Mouse (Mus musculus): Measurements from ENCODE around the gene Ptger3. TPM values are rescaled to one million over a fixed set of nuclear protein-coding genes. Genes with fewer than 3 reads are reported as not detected.
A peak's percentile ranks its signal among the peaks of the same experiment; 100 is the strongest.

Ptger3 gene
- polyA plus RNA-seq (2016; fragmentation: Nextera tagmentation; extraction: Ambion mirVana), result 0.94 and 1.6 TPM in 2 replicates

DNA sequence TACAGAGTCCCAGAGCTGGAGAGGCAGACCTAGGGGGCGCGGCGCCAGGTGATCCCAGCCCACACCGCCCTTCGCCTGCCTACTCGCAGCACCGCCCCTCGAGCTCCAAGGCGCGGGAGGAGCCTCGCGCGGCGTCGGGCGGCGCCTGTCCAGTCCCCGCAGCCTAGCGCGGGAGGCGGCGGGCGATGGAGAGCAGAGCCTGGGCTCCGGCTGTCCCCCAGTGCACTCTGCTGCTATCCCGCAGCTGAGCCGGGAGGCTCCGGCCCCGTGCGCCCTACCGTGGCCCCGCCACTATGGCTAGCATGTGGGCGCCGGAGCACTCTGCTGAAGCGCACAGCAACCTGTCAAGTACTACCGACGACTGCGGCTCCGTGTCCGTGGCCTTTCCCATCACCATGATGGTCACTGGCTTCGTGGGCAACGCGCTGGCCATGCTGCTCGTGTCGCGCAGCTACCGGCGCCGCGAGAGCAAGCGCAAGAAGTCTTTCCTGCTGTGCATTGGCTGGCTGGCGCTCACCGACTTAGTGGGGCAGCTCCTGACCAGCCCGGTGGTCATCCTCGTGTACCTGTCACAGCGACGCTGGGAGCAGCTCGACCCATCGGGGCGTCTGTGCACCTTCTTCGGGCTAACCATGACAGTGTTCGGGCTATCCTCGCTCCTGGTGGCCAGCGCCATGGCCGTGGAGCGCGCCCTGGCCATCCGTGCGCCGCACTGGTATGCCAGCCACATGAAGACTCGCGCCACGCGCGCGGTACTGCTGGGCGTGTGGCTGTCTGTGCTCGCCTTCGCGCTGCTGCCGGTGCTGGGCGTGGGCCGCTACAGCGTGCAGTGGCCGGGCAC lies at the start of gene Ptger3:
Gene Ptger3 (plus strand): TSS at position 168 of the 841 bp plus-strand sequence.
- Histone ChIP-seq H3K36me3 (replicated peaks) (no peaks in the 10 kb centered on the region), H3K27ac (replicated peaks) (no peak within 1 kb of the TSS; the same call in 1 of the 2 replicates), H3K4me1 (peaks cover 14% of the 10 kb centered on the region), H3K9me3 (no peaks in the 10 kb centered on the region), H3K4me3 (peak within 1 kb of the TSS; percentile 63), H3K27me3 (replicated peaks; ENCODE audit: low read depth, poor library complexity, severe bottlenecking) (peaks cover 64% of the 10 kb centered on the region)
- peak; percentile 70 for DNase-seq (ENCODE audit: low spot score)
- WGBS, result 2% methylated on average over 84 of the region's 84 CpGs

- H3K27me3 ChIP-seq (replicated peaks; ENCODE audit: low read depth, poor library complexity, severe bottlenecking), result no peaks in the 10 kb centered on the region; the same call in 1 of the 2 replicates
- no peak overlapping the region for H3K27ac ChIP-seq (replicated peaks)
- no peak overlapping the region for H3K4me3 ChIP-seq
- DNase-seq (ENCODE audit: low spot score), result no peak
- 86% methylated on average over 2 of the region's 2 CpGs for WGBS
- no peaks in the 10 kb centered on the region for H3K4me1 ChIP-seq
- H3K36me3 ChIP-seq (replicated peaks), result no peaks in the 10 kb centered on the region
- no peaks in the 10 kb centered on the region for H3K9me3 ChIP-seq
These were observed 48.7 kb upstream of the Ptger3 start for GRCm38 (mm10) chr3:157517992-157518391.

GRCm38 (mm10) chr3:157520433-157520832 lies 46.3 kb upstream of the Ptger3 start:
- Histone ChIP-seq H3K4me3 (no peak overlapping the region), H3K36me3 (replicated peaks) (no peaks in the 10 kb centered on the region), H3K27me3 (replicated peaks; ENCODE audit: low read depth, poor library complexity, severe bottlenecking) (peaks cover 15% of the 10 kb centered on the region), H3K27ac (replicated peaks) (no peak overlapping the region), H3K4me1 (no peaks in the 10 kb centered on the region), H3K9me3 (no peaks in the 10 kb centered on the region)
- WGBS, result 6% methylated on average over 1 of the region's 1 CpGs
- peak; percentile 52 for DNase-seq (ENCODE audit: low spot score)

DNA sequence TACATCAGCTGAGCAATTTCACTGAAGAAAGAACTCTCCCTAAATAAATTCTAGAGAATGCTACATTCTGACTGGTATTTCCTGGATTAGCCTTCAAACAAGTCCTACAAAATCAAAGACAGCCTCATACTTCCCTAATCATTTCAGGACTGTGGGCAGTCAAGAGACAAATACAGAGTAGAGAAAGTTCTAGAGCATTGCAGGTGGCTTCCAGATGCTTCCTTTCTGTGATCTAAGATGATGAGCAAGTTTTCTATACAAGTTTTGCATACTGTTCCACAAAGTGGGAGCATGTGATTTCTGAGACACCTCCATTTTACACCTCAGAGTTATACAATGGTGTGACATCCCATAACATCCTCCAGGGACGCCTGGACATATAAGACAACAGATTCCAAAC lies 42.9 kb upstream of the Ptger3 start:
- no peak overlapping the region for H3K4me3 ChIP-seq

GRCm38 (mm10) chr3:157531585-157531984 lies 35.1 kb upstream of the Ptger3 start:
- WGBS, result 78% methylated on average over 2 of the region's 2 CpGs
- peaks cover 5% of the 10 kb centered on the region for H3K36me3 ChIP-seq (replicated peaks)
- no peak for DNase-seq (ENCODE audit: low spot score)
- H3K27me3 ChIP-seq (replicated peaks; ENCODE audit: low read depth, poor library complexity, severe bottlenecking), result peaks cover 62% of the 10 kb centered on the region
- peaks cover 12% of the 10 kb centered on the region for H3K4me1 ChIP-seq
- no peaks in the 10 kb centered on the region for H3K9me3 ChIP-seq
- H3K27ac ChIP-seq (replicated peaks), result no peak overlapping the region
- no peak overlapping the region for H3K4me3 ChIP-seq

More for the DNA sequence above, 42.9 kb upstream of the Ptger3 start:
- Histone ChIP-seq H3K27me3 (replicated peaks; ENCODE audit: low read depth, poor library complexity, severe bottlenecking) (peaks cover 32% of the 10 kb centered on the region), H3K36me3 (replicated peaks) (no peaks in the 10 kb centered on the region), H3K9me3 (no peaks in the 10 kb centered on the region), H3K4me1 (no peaks in the 10 kb centered on the region), H3K27ac (replicated peaks) (no peak overlapping the region)
- no peak for DNase-seq (ENCODE audit: low spot score)
- 45% methylated on average over 1 of the region's 1 CpGs for WGBS

DNA sequence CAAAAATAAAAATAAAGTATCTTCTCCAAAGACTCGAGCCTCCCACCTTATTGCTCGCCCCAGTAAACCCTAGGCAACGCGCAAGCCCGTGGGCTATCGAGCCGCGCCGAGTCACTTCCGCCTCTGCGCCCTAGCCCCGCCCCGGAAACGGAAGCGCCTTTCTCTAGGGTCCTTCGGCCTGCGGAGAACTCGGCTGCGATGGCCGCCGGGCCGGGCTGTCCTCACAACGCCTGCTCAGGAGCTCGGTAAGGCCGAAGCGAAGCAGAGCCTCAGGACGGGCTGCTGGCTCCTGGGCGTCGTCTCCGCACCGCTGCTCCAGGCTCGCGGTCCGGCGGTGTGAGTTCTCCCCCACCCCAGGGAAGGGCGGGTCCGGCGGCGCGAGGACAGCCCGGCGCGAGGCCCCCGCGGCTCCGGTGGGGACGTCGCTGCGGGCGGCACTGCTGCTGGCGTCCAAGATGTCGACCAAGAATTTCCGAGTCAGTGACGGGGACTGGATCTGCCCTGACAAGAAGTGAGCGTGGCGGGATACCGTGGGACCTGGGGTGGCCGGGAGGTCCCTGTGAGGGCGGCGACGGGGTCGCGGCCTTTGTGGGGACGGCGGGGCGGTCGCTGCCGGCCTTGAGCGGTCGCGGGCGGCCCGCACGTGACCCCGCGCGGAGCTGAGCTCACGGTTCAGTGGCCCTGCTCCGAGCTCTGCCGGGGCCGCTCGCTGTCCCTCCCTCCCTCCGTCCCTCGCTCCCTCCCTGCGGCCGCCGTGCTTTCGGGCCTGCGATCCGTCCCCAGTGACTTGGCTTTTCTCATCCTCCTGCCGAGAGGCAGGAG lies 32.5 kb upstream of the Ptger3 start, which contains the start of gene Zranb2:
Gene Zranb2 (plus strand): TSS at position 197 of the 822 bp plus-strand sequence.
- Histone ChIP-seq H3K9me3 (no peaks in the 10 kb centered on the region), H3K27me3 (replicated peaks; ENCODE audit: low read depth, poor library complexity, severe bottlenecking) (peaks cover 41% of the 10 kb centered on the region), H3K27ac (replicated peaks) (peak within 1 kb of the TSS; percentile 100), H3K4me3 (peak within 1 kb of the TSS; percentile 88), H3K36me3 (replicated peaks) (peaks cover 29% of the 10 kb centered on the region), H3K4me1 (peaks cover 12% of the 10 kb centered on the region)
- peak; percentile 95 for DNase-seq (ENCODE audit: low spot score)
- under 1% methylated on average over 90 of the region's 91 CpGs for WGBS

DNA sequence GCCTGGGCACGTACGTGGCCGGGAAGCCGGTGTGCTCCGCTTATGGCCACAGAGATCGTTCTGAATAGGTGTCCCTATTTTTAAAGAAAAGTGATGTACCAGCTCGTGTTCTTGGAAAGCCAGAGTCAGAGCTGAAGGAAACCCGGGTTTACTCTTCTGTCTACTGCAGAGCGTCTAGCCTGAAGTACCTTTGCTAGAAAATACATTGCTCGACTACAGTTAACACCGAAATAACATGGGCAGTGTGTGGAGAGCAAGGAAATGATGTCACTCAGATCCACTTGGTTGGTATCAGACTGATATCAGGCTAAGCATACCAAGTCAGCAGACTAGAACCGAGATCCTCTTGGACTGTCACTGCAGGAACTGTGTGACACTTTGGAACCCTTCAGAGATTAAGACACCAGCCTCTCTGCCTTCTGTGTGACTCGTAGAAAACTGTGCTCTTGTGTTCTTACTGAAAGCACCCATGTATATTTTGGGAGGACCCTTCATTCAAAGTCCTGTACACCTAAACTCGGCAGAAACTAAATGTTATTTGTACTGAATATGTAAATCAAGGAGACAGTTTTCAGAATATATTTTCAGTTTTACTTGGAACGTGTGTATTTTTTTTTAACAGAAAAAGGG lies 31.8 kb upstream of the Ptger3 start:
- WGBS, result 5% methylated on average over 15 of the region's 15 CpGs
- H3K36me3 ChIP-seq (replicated peaks), result peaks cover 37% of the 10 kb centered on the region
- no peaks in the 10 kb centered on the region for H3K9me3 ChIP-seq
- H3K4me3 ChIP-seq, result peak overlapping the region; percentile 88
- H3K4me1 ChIP-seq, result peaks cover 12% of the 10 kb centered on the region
- DNase-seq (ENCODE audit: low spot score), result no peak
- peak overlapping the region; percentile 100 for H3K27ac ChIP-seq (replicated peaks)
- H3K27me3 ChIP-seq (replicated peaks; ENCODE audit: low read depth, poor library complexity, severe bottlenecking), result peaks cover 34% of the 10 kb centered on the region

- H3K4me1 ChIP-seq, result no peaks in the 10 kb centered on the region
- no peak overlapping the region for H3K27ac ChIP-seq (replicated peaks)
- H3K36me3 ChIP-seq (replicated peaks), result peaks cover 62% of the 10 kb centered on the region
- H3K9me3 ChIP-seq, result no peaks in the 10 kb centered on the region
- no peak overlapping the region for H3K4me3 ChIP-seq
- no peaks in the 10 kb centered on the region for H3K27me3 ChIP-seq (replicated peaks; ENCODE audit: low read depth, poor library complexity, severe bottlenecking)
- WGBS, result 95% methylated on average over 2 of the region's 2 CpGs
- no peak for DNase-seq (ENCODE audit: low spot score)
These were observed 17.4 kb upstream of the Ptger3 start for GRCm38 (mm10) chr3:157549323-157549722.

DNA sequence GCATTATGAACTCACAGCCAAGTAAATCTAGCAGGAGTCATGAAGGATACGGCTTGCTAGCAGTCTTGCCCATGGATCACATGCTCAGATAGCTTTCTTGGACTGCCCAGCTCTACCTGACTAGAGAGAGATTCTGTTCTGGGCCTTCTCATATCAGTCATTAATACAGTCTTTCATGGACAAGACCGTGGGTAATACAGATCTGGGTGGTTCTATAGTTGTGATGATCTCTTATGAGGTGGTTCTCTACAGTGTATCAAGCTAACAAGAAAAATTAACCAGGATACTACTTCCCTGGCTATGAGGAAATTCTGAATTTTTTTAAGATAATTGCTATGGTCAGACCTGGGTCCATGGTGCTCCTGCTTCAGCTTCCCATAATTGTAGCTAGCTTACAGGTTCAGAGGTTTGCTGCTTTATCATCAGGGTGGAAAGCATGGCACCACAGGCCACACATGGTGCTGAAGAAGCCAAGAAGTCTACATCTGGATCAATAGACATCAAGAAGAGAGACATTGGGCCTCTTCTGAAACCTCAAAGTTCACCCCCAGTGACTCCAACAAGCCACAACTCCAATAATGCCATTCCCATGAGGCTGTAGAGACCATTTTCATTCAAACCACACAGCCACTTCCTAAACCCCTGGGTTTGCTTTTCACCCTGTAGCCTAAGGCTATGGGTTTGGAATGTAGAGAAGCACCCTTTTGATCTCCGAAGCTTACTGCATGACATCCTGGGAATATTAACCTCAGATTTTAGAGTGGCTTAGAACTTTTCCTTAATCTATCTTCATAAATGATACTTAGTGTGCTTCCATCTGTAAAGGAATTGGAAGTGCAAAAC lies 16.7 kb upstream of the Ptger3 start:
- no peak for DNase-seq (ENCODE audit: low spot score)
- Histone ChIP-seq H3K4me3 (no peak overlapping the region), H3K27me3 (replicated peaks; ENCODE audit: low read depth, poor library complexity, severe bottlenecking) (no peaks in the 10 kb centered on the region), H3K9me3 (no peaks in the 10 kb centered on the region), H3K4me1 (no peaks in the 10 kb centered on the region), H3K36me3 (replicated peaks) (peaks cover 56% of the 10 kb centered on the region), H3K27ac (replicated peaks) (no peak overlapping the region)
- 89% methylated on average over 3 of the region's 3 CpGs for WGBS

DNA sequence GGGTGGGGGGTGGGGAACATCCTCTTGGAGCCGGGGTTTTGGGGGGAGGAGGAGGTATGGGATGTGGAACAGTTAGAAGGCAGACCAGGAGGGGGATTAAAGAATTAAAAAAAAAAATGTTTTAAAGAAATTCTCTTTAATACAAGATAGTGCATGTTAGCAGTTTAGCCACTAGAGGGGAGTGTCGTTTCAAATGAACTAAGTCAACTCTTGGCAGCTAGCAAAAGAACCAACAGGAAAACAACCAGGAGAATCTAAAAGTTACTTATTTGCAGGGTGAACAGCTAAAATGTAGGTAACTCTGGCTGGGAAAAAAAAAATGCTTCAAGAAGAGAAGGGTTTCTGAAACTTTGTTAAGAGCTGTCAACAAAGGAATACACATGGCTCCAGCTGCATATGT lies 1.5 kb upstream of the Ptger3 start:
- peaks cover 14% of the 10 kb centered on the region for H3K4me1 ChIP-seq
- 10% methylated on average over 2 of the region's 2 CpGs for WGBS
- DNase-seq (ENCODE audit: low spot score), result no peak
- no peaks in the 10 kb centered on the region for H3K9me3 ChIP-seq
- H3K4me3 ChIP-seq, result no peak overlapping the region
- no peaks in the 10 kb centered on the region for H3K36me3 ChIP-seq (replicated peaks)
- peaks cover 55% of the 10 kb centered on the region for H3K27me3 ChIP-seq (replicated peaks; ENCODE audit: low read depth, poor library complexity, severe bottlenecking)
- H3K27ac ChIP-seq (replicated peaks), result no peak overlapping the region

DNA sequence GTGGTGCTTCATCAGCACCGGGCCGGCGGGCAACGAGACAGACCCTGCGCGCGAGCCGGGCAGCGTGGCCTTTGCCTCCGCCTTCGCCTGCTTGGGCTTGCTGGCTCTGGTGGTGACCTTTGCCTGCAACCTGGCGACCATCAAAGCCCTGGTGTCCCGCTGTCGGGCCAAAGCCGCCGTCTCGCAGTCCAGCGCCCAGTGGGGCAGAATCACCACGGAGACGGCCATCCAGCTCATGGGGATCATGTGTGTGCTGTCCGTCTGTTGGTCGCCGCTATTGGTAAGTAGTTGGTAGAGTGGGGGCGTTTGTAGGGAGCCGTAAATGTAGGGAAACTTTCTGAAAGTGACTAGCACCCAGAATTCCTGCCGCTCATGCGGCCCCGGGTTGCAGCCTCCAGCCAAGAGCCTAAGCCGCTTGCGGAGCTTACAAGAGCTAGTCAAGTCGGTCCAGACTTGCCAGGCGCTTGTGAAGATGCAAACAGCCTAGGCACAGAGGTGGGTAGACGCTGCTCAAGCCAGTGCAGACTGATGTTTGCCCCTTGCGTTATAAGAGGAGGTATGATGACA lies 957 bp downstream of the Ptger3 start:
- 6% methylated on average over 34 of the region's 34 CpGs for WGBS
- DNase-seq (ENCODE audit: low spot score), result peak; percentile 56
- Histone ChIP-seq H3K27ac (replicated peaks) (no peak overlapping the region; the same call in 1 of the 2 replicates), H3K27me3 (replicated peaks; ENCODE audit: low read depth, poor library complexity, severe bottlenecking) (peaks cover 64% of the 10 kb centered on the region), H3K4me1 (peaks cover 14% of the 10 kb centered on the region), H3K4me3 (peak overlapping the region; percentile 63), H3K9me3 (no peaks in the 10 kb centered on the region), H3K36me3 (replicated peaks) (no peaks in the 10 kb centered on the region)

Data from embryonic facial prominence, embryonic 10.5 days (tissue).